Mouse (Mus musculus) MEL (cell line): ENCODE measurements around the gene Smad9.

Experiments used
- CHD2 ChIP-seq: IDR thresholded peaks from 2 replicates; pipeline ENCODE4 v1.6.1; 2011; ENCODE audit warnings: low read length, improper control_type of control experiment
- CTCF ChIP-seq, 3 experiments: IDR thresholded peaks in 2 of 3; conservative IDR thresholded peaks in 1 of 3; 2 replicates each; pipeline ENCODE4 v1.5.1; 2011 to 2012; ENCODE audit warnings: low read length in 3 of 3, low read depth in 2 of 3, mild to moderate bottlenecking in 2 of 3, improper control_type of control experiment in 1 of 3, inconsistent platforms in 1 of 3, mixed read lengths in 1 of 3, moderate library complexity in 1 of 3; ENCODE audit not compliant: control insufficient read depth in 1 of 3, insufficient read depth in 1 of 3, poor library complexity in 1 of 3, severe bottlenecking in 1 of 3
- E2F4 ChIP-seq: IDR thresholded peaks from 2 replicates; pipeline ENCODE4 v1.6.1; 2011; ENCODE audit warnings: low read depth, low read length, improper control_type of control experiment, borderline replicate concordance
- EP300 ChIP-seq, 2 experiments: IDR thresholded peaks; 2 replicates each; pipeline ENCODE4 v1.6.1; 2011; ENCODE audit warnings: improper control_type of control experiment in 2 of 2, low read length in 2 of 2, low read depth in 1 of 2, mild to moderate bottlenecking in 1 of 2
- GATA1 ChIP-seq: IDR thresholded peaks from 2 replicates; pipeline ENCODE4 v1.6.1; 2011; ENCODE audit warnings: low read depth, low read length, improper control_type of control experiment
- KAT2A ChIP-seq: conservative IDR thresholded peaks from 2 replicates; pipeline ENCODE4 v1.6.1; 2012; ENCODE audit warnings: low read depth, low read length, improper control_type of control experiment, inconsistent platforms
- MAX ChIP-seq: IDR thresholded peaks from 2 replicates; pipeline ENCODE4 v1.6.1; 2011; ENCODE audit warnings: low read length, improper control_type of control experiment
- MEF2A ChIP-seq: IDR thresholded peaks from 2 replicates; pipeline ENCODE4 v1.6.1; 2014; ENCODE audit warnings: low read depth, mild to moderate bottlenecking, inconsistent platforms, low read length, improper control_type of control experiment; ENCODE audit not compliant: poor library complexity, insufficient replicate concordance, severe bottlenecking; ENCODE audit errors: extremely low read depth
- MYC ChIP-seq: IDR thresholded peaks from 2 replicates; pipeline ENCODE4 v1.6.1; 2011; ENCODE audit warnings: low read depth, mild to moderate bottlenecking, low read length, improper control_type of control experiment, moderate library complexity
- POLR2A ChIP-seq, 2 experiments: IDR thresholded peaks; 2 replicates each; pipeline ENCODE4 v1.6.1; 2011 to 2012; ENCODE audit warnings: low read length in 2 of 2, mild to moderate bottlenecking in 2 of 2, control low read depth in 1 of 2, improper control_type of control experiment in 1 of 2, low read depth in 1 of 2, moderate library complexity in 1 of 2; ENCODE audit not compliant: control insufficient read depth in 1 of 2, insufficient read depth in 1 of 2, poor library complexity in 1 of 2

- TF ChIP-seq E2F4 (no peak), CTCF (IDR thresholded peaks at IDR 0.05 in 2 of 3, conservative IDR thresholded peaks at IDR 0.05 in 1 of 3; ENCODE audit: control insufficient read depth in 1 of 3, insufficient read depth in 1 of 3, low read depth in 2 of 3, low read length in 3 of 3, poor library complexity in 1 of 3, severe bottlenecking in 1 of 3) (no peak), MAX (no peak), POLR2A (IDR thresholded peaks at IDR 0.05; ENCODE audit: control insufficient read depth in 1 of 2, insufficient read depth in 1 of 2, low read depth in 1 of 2, low read length in 2 of 2, poor library complexity in 1 of 2) (no peak), CHD2 (no peak), MYC (no peak), EP300 (IDR thresholded peaks at IDR 0.05; ENCODE audit: low read depth in 1 of 2, low read length in 2 of 2) (no peak), GATA1 (no peak), MEF2A (no peak), KAT2A (no peak)
Measured at GRCm38 (mm10) chr3:54803713-54804112, 48.3 kb downstream of the Smad9 start.
